Mouse (Mus musculus) ES-E14 (cell line): ENCODE measurements at regions not wholly inside any gene's neighbourhood (a gene's known extent, or its start where the extent isn't known, plus 50 kb on each side); places are given as distances from the start of the nearest gene placed in this dataset.

ENCODE experiments used
- CHD2 ChIP-seq: IDR thresholded peaks from 2 replicates; pipeline ENCODE4 v1.6.1; 2014; ENCODE audit warnings: mild to moderate bottlenecking, low read depth, low read length, inconsistent platforms
- ZC3H11A ChIP-seq: IDR thresholded peaks from 2 replicates; pipeline ENCODE4 v1.6.1; 2012; ENCODE audit warnings: low read depth, mild to moderate bottlenecking, inconsistent platforms, low read length, borderline replicate concordance
- ZNF384 ChIP-seq: IDR thresholded peaks from 2 replicates; pipeline ENCODE4 v1.6.1; 2012; ENCODE audit warnings: low read depth, low read length, inconsistent platforms

DNA sequence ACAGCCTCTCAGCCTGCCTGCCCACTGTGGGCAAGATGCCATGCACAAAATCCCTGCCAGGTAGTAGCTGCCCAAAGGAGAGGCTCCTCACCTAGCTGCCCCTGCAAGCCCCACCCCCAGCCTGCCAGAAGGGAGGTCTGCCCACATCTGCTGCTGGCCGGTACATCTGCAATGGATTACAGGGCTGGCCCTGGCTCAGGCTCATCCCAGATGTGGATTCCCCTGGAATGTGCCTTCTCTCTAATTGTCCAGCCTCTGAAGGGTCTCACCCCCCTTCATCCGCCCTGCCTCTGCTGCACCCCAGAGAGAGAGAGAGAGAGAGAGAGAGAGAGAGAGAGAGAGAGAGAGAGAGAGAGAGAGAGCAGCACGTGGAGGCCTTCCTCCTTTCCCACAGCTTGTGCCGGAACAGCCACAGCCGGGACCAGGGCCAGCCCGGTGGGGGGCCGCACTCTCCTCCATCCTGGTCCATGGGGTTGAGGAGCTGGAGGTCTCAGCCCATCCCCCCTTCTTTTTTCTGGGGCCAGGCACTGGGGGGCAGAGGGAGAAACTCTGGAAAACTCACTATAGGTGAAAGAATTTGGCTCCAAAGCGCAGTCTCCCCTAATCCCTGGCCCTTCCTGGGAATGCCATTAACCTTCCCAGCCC, 161.2 kb upstream of the Tmem28 start:
- TF ChIP-seq CHD2 (no peak), ZC3H11A (no peak), ZNF384 (no peak)
